Mouse (Mus musculus): ENCODE results near the gene Adh5. TPM values are rescaled to one million over a fixed set of nuclear protein-coding genes. Genes with fewer than 3 reads are reported as not detected.

Gene Adh5
- total RNA-seq, 2 experiments from 2014 or later = 126 to 130 TPM

DNA sequence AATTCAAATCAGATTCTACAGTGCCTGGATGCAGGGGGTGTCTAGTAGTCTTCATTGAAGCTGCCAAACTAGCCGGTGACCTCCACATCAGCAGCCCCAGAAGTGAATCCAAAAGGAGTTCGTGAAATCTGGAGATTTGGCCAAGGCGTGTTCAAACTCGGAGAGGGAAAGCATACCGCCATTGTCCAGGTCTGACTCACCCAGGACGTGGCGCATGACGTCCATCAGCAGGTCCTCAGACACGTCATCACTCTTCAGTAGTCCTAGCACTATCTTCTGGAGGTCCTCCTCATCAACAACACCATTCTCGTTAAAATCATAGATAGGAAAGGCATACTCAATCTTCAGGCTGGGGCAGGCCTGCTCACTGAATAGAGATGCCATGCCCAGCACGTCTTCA is 60.9 kb downstream of the Adh5 start:
- no peak for ATAC-seq (replicated peaks; ENCODE audit: poor library complexity)

Other genes starting within 250 kb of the Adh5 start
- gene 4930579F01Rik, start 249.3 kb upstream of the Adh5 start, total RNA-seq (2015) = not detected in 2 replicates
- gene 4930579F01Rik, start 249.3 kb upstream of the Adh5 start, total RNA-seq (2017) = not detected in 2 replicates
- gene Adh7, start 225.3 kb upstream of the Adh5 start, total RNA-seq (2015) = not detected in 2 replicates
- not detected in 2 replicates for gene Adh7, start 225.3 kb upstream of the Adh5 start, total RNA-seq (2017)
- not detected in 2 replicates for gene Adh1, start 182.1 kb upstream of the Adh5 start, total RNA-seq (2015)
- gene Adh1, start 182.1 kb upstream of the Adh5 start, total RNA-seq (2017) = not detected in 2 replicates
- not detected in 2 replicates for gene Adh6a, start 129.8 kb upstream of the Adh5 start, total RNA-seq (2015)
- gene Adh6a, start 129.8 kb upstream of the Adh5 start, total RNA-seq (2017) = not detected in 2 replicates
- gene Adh6b, start 101.3 kb upstream of the Adh5 start, total RNA-seq (2015) = not detected in 2 replicates
- not detected in 2 replicates for gene Adh6b, start 101.3 kb upstream of the Adh5 start, total RNA-seq (2017)
- gene Adh4, start 27.6 kb upstream of the Adh5 start, total RNA-seq (2015) = not detected in 2 replicates
- not detected in 2 replicates for gene Adh4, start 27.6 kb upstream of the Adh5 start, total RNA-seq (2017)
- 42.0 and 45.9 TPM in 2 replicates for gene Metap1, start 46.4 kb downstream of the Adh5 start, total RNA-seq (2015)
- 47.6 and 61.4 TPM in 2 replicates for gene Metap1, start 46.4 kb downstream of the Adh5 start, total RNA-seq (2017)
- 424 and 430 TPM in 2 replicates for gene Eif4e, start 83.1 kb downstream of the Adh5 start, total RNA-seq (2015)
- gene Eif4e, start 83.1 kb downstream of the Adh5 start, total RNA-seq (2017) = 161 and 224 TPM in 2 replicates